Mouse (Mus musculus): Measurements from ENCODE around the gene Cct7. TPM values are rescaled to one million over a fixed set of nuclear protein-coding genes. Genes with fewer than 3 reads are reported as not detected.

Cct7 gene
- polyA plus RNA-seq, 1 experiment from 2014 or later = 603 TPM

DNA sequence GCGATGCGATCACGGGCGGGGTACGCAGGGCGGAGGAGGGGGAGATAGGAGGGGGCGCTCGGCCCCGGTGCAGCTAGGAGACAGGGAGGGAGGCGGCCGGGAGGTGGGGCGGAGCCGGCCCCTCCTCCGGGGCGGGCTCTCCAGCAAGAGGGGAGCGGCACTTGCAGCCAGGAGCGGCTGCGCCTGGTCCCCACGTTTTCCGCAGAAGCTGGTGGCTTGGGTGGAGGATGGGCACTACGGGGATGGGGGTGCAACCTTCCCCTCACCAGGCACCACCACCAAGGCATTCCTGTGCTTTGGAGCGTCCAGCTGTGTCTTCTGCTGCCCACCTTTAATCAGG is 51.6 kb downstream of the Cct7 start, which contains the start of gene Fbxo41:
Fbxo41 (minus strand) TSS at position 84 of the 340 bp plus-strand sequence.
- H3K9ac ChIP-seq (replicated peaks; ENCODE audit: low read depth, low read length) = peak within 1 kb of the TSS; percentile 90
- peak; percentile 91 for ATAC-seq (ENCODE audit: low read depth)
- no peaks in the 10 kb centered on the region for H3K9me3 ChIP-seq (ENCODE audit: control insufficient read depth, low read length)
- 5% methylated on average over 15 of the region's 22 CpGs for WGBS
- peak within 1 kb of the TSS; percentile 74 for H3K4me2 ChIP-seq (ENCODE audit: low read depth, low read length)
- H3K27ac ChIP-seq (ENCODE audit: low read depth, low read length) = peak within 1 kb of the TSS; percentile 80
- H3K27me3 ChIP-seq (ENCODE audit: control insufficient read depth, insufficient read depth, low read length) = no peaks in the 10 kb centered on the region; the same call in 1 of the 2 replicates
- peak within 1 kb of the TSS; percentile 89 for H3K4me3 ChIP-seq (ENCODE audit: low read depth, low read length)
- no peaks in the 10 kb centered on the region for H3K36me3 ChIP-seq (ENCODE audit: control insufficient read depth, insufficient read depth, low read length)
- 0 out of 2 replicates have a peak, but pooled peaks cover 3% of the 10 kb centered on the region for H3K4me1 ChIP-seq (ENCODE audit: control insufficient read depth, insufficient read depth, low read length)

DNA sequence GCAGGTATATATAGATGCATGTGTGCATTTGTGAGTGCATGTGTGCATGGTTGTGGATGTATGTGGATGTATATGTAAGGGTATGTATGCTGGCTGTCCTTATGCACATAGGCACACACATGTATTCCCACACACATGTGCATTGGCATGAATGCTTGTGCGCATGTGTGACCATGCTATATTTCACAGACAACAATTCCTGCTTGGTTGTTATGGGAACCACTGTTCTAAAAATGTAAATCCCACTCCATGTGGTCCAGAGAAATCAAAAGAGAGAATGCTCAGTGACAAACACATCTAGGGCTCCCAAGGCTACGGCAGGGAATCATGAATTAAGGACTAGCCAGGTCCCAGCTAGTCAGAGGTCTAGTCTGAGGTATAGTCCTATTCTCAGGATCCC is 53.6 kb downstream of the Cct7 start:
- H3K27me3 ChIP-seq (ENCODE audit: control insufficient read depth, insufficient read depth, low read length) = no peaks in the 10 kb centered on the region; the same call in 1 of the 2 replicates
- ATAC-seq (ENCODE audit: low read depth) = no peak

DNA sequence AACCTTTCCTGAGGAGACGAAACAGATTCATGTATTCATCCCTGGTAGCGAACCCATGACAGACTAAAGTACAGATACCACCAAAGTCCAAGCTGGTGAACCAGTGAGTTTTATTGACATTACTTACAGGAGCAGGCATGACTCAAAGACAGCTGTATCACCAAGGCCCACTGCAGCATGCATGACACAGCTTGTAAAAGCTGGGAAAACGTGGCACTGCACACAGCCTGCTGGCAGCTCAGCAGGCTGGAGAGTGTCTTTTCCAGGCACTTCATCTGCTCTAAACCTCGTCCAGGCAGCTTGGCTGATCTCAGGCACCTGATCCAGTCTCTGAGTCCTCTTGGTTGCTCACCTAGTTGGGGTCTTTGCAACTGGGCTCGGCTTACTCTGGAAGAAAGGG is 57.3 kb downstream of the Cct7 start:
- Histone ChIP-seq H3K4me1 (ENCODE audit: control insufficient read depth, insufficient read depth, low read length) (peaks cover 13% of the 10 kb centered on the region), H3K27me3 (ENCODE audit: control insufficient read depth, insufficient read depth, low read length) (peaks cover 35% of the 10 kb centered on the region)

More for the DNA sequence above, 53.6 kb downstream of the Cct7 start:
- no peak overlapping the region for H3K27ac ChIP-seq (ENCODE audit: low read depth, low read length)
- no peak overlapping the region for H3K4me2 ChIP-seq (ENCODE audit: low read depth, low read length)
- H3K9me3 ChIP-seq (ENCODE audit: control insufficient read depth, low read length) = no peaks in the 10 kb centered on the region
- WGBS = 41% methylated on average over 2 of the region's 2 CpGs
- no peak overlapping the region for H3K9ac ChIP-seq (replicated peaks; ENCODE audit: low read depth, low read length)
- H3K4me1 ChIP-seq (ENCODE audit: control insufficient read depth, insufficient read depth, low read length) = 0 out of 2 replicates have a peak, but pooled peaks cover 3% of the 10 kb centered on the region
- H3K4me3 ChIP-seq (ENCODE audit: low read depth, low read length) = no peak overlapping the region
- no peaks in the 10 kb centered on the region for H3K36me3 ChIP-seq (ENCODE audit: control insufficient read depth, insufficient read depth, low read length)

DNA sequence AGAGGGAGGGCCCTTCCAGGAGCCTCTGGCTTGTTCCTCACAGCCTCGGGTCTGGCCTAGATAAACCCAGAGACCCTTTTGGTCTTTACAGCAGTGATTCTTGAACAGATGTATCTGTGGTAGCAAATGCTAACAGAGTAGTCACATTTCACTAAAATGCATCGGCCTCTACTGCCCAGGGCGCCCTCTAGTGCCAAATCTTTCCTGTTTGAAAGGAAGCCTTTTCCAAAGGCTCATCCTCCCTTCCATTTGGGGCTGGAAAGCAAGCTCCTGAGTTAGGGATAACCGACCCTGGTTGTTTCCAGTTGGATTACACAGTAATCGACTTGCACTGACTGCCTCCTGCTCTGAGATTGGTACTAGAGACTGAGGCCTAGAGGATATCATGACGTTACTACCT is 59.2 kb downstream of the Cct7 start:
- no peak for ATAC-seq (ENCODE audit: low read depth)
- peaks cover 53% of the 10 kb centered on the region for H3K27me3 ChIP-seq (ENCODE audit: control insufficient read depth, insufficient read depth, low read length)
- H3K27ac ChIP-seq (ENCODE audit: low read depth, low read length) = no peak overlapping the region
- H3K4me1 ChIP-seq (ENCODE audit: control insufficient read depth, insufficient read depth, low read length) = peaks cover 13% of the 10 kb centered on the region
- H3K36me3 ChIP-seq (ENCODE audit: control insufficient read depth, insufficient read depth, low read length) = no peaks in the 10 kb centered on the region
- no peak overlapping the region for H3K4me2 ChIP-seq (ENCODE audit: low read depth, low read length)
- 3% methylated on average over 6 of the region's 6 CpGs for WGBS
- no peaks in the 10 kb centered on the region for H3K9me3 ChIP-seq (ENCODE audit: control insufficient read depth, low read length)
- H3K4me3 ChIP-seq (ENCODE audit: low read depth, low read length) = no peak overlapping the region
- no peak overlapping the region for H3K9ac ChIP-seq (replicated peaks; ENCODE audit: low read depth, low read length)

More for the DNA sequence above, 57.3 kb downstream of the Cct7 start:
- Histone ChIP-seq H3K4me2 (ENCODE audit: low read depth, low read length) (no peak overlapping the region), H3K27ac (ENCODE audit: low read depth, low read length) (no peak overlapping the region), H3K36me3 (ENCODE audit: control insufficient read depth, insufficient read depth, low read length) (no peaks in the 10 kb centered on the region), H3K9ac (replicated peaks; ENCODE audit: low read depth, low read length) (no peak overlapping the region), H3K9me3 (ENCODE audit: control insufficient read depth, low read length) (no peaks in the 10 kb centered on the region), H3K4me3 (ENCODE audit: low read depth, low read length) (no peak overlapping the region)
- 50% methylated on average over 5 of the region's 5 CpGs for WGBS
- ATAC-seq (ENCODE audit: low read depth) = no peak

DNA sequence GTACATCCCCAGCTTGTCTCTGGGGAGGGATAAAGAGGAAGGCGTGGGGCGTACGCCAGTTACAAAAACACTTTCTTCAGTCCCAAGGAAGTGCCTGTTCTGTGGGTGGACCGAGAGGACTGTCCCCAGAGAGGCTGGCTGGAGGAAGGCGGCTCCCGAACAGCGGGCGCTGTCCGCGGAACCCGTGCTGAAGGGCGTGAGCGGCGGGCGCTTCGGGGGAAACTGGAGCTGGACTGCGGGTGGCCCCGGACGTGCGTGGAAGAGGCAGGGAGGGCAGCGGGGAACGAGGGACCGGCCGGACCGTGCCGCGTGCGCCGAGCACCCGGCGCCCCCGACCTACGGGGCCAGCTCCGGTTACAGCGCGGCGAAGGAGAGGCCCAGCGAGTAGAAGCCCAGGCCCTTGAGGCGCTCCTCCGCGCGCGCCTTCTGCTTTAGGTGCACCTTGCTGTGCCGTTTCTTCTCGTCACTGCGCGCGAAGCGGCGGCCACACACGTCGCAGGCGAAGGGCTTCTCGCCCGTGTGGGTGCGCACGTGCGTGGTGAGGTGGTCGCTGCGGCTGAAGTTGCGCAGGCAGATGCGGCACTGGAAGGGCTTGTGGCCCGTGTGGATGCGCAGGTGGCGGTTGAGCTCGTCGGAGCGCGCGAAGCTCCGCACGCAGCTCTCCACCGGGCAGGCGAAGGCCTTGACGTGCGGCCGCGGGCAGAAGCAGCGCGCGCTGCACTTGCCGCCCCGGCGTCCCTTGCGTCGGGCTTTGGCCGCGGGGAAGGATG is 60.2 kb downstream of the Cct7 start:
- Histone ChIP-seq H3K27me3 (ENCODE audit: control insufficient read depth, insufficient read depth, low read length) (peaks cover 59% of the 10 kb centered on the region), H3K9ac (replicated peaks; ENCODE audit: low read depth, low read length) (0 out of 2 replicates have a peak overlapping the region, but pooled peaks have one; percentile 16), H3K36me3 (ENCODE audit: control insufficient read depth, insufficient read depth, low read length) (no peaks in the 10 kb centered on the region), H3K4me1 (ENCODE audit: control insufficient read depth, insufficient read depth, low read length) (peaks cover 13% of the 10 kb centered on the region), H3K9me3 (ENCODE audit: control insufficient read depth, low read length) (no peaks in the 10 kb centered on the region), H3K4me3 (ENCODE audit: low read depth, low read length) (peak overlapping the region; percentile 39), H3K27ac (ENCODE audit: low read depth, low read length) (no peak overlapping the region), H3K4me2 (ENCODE audit: low read depth, low read length) (peak overlapping the region; percentile 48)
- WGBS = under 1% methylated on average over 69 of the region's 88 CpGs
- ATAC-seq (ENCODE audit: low read depth) = 0 out of 2 replicates have a peak, but pooled peaks have one; percentile 11

DNA sequence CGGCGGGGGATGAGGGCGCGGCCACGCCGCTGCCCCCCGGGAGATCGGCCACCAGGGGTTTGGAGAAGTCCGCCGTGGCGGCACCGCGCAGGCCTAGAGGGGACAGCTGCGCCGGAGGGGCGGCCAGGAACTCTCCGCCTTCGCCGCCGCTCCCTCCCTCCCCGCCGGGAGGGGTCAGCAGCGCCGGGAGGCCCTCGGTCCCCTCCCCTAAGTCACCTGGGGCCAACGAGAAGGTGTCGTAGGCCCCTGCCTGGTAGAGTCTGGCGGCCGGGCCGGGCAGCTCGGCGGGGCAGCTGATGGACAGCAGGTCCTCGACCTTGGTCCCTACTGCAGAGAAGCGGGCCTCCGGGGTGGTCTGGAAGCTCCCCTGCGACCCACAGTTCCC is 60.7 kb downstream of the Cct7 start:
- Histone ChIP-seq H3K9ac (replicated peaks; ENCODE audit: low read depth, low read length) (0 out of 2 replicates have a peak overlapping the region, but pooled peaks have one; percentile 16), H3K27ac (ENCODE audit: low read depth, low read length) (no peak overlapping the region)
- 2% methylated on average over 22 of the region's 36 CpGs for WGBS

DNA sequence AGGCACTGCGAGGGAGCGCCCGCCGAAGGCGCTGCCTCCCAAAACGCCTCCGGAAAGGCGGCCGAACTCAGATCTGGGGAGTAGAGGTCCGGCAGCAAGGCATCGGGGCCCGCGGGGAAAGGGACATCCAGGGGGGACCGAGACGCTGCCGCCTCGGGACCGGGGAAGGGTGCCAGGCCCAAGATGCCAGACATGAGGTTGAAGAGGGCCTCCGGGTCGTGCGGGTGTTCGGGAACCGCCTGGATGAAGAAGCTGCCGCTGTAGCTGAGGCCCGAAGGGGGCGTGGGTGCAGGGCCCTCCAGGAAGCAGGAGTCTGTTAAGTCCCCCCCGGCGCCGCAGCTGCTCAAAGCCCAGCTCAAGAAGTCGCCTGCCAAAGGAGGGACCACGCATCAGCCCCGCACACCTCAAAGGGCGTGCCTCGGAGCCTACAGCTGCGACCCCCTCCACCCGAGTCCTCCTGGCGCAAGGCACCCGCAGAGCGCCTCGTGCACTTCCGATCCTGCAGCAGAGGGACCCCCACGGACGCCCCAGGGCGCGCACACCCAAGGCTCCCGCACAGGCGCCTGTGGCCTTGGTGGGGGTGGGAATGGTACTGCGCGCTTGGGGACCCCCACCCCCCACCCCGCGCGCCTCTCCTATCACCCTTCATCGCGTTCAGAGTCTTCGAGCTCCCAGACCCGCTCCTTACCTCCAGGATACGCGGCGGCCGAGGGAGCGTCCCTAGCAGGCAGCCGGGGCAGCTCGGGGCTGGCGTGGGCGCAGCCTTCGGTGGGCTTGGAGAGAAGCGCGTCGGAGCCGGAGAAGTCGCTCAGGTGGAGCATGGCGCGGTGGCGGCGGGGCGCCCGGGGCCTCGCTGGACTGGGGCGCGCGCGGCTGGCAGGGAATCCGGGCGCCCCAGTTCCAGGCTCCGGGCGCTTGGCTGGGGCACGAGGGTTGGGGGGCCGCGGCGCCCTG is 61.5 kb downstream of the Cct7 start:
- peak; percentile 8; the same call in 1 of the 2 replicates for ATAC-seq (ENCODE audit: low read depth)
- H3K9ac ChIP-seq (replicated peaks; ENCODE audit: low read depth, low read length) = peak overlapping the region; percentile 34; the same call in 1 of the 2 replicates

More for the DNA sequence above, 60.7 kb downstream of the Cct7 start:
- H3K36me3 ChIP-seq (ENCODE audit: control insufficient read depth, insufficient read depth, low read length) = no peaks in the 10 kb centered on the region
- no peaks in the 10 kb centered on the region for H3K9me3 ChIP-seq (ENCODE audit: control insufficient read depth, low read length)
- H3K27me3 ChIP-seq (ENCODE audit: control insufficient read depth, insufficient read depth, low read length) = peaks cover 59% of the 10 kb centered on the region
- peak overlapping the region; percentile 39 for H3K4me3 ChIP-seq (ENCODE audit: low read depth, low read length)
- H3K4me1 ChIP-seq (ENCODE audit: control insufficient read depth, insufficient read depth, low read length) = peaks cover 13% of the 10 kb centered on the region
- peak overlapping the region; percentile 48 for H3K4me2 ChIP-seq (ENCODE audit: low read depth, low read length)
- ATAC-seq (ENCODE audit: low read depth) = no peak

DNA sequence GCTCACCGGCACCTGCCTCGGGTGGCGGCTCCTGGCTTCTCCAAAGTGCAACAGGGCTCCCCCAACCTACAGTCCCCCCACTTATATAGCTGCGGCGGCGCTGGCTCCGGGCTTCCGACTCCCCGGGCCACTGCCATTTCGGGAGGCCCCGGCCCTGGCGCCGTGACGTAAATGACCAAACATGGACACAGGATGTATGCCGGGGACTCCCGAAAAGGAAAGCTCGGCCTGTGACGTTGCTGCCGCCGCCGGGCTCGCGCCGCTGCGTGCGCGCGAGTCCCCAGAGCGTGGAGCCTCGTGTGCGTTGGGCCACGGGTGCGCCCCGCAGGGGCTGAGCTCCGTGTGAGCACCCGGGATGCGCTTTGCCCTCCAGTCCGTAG is 62.2 kb downstream of the Cct7 start, which contains the start of gene Egr4:
Egr4 (minus strand) TSS at position 59 of the 380 bp plus-strand sequence.
- peaks cover 59% of the 10 kb centered on the region for H3K27me3 ChIP-seq (ENCODE audit: control insufficient read depth, insufficient read depth, low read length)
- peaks cover 17% of the 10 kb centered on the region for H3K4me1 ChIP-seq (ENCODE audit: control insufficient read depth, insufficient read depth, low read length)
- no peak within 1 kb of the TSS for H3K27ac ChIP-seq (ENCODE audit: low read depth, low read length)
- WGBS = under 1% methylated on average over 32 of the region's 38 CpGs
- H3K4me3 ChIP-seq (ENCODE audit: low read depth, low read length) = peak within 1 kb of the TSS; percentile 39
- peak within 1 kb of the TSS; percentile 34; the same call in 1 of the 2 replicates for H3K9ac ChIP-seq (replicated peaks; ENCODE audit: low read depth, low read length)
- H3K4me2 ChIP-seq (ENCODE audit: low read depth, low read length) = peak within 1 kb of the TSS; percentile 80
- peak; percentile 67; the same call in 1 of the 2 replicates for ATAC-seq (ENCODE audit: low read depth)
- no peaks in the 10 kb centered on the region for H3K36me3 ChIP-seq (ENCODE audit: control insufficient read depth, insufficient read depth, low read length)
- no peaks in the 10 kb centered on the region for H3K9me3 ChIP-seq (ENCODE audit: control insufficient read depth, low read length)

More for the DNA sequence above, 61.5 kb downstream of the Cct7 start:
- Histone ChIP-seq H3K9me3 (ENCODE audit: control insufficient read depth, low read length) (no peaks in the 10 kb centered on the region), H3K4me2 (ENCODE audit: low read depth, low read length) (peak overlapping the region; percentile 80), H3K36me3 (ENCODE audit: control insufficient read depth, insufficient read depth, low read length) (no peaks in the 10 kb centered on the region), H3K27ac (ENCODE audit: low read depth, low read length) (no peak overlapping the region), H3K27me3 (ENCODE audit: control insufficient read depth, insufficient read depth, low read length) (peaks cover 59% of the 10 kb centered on the region), H3K4me1 (ENCODE audit: control insufficient read depth, insufficient read depth, low read length) (peaks cover 14% of the 10 kb centered on the region), H3K4me3 (ENCODE audit: low read depth, low read length) (peak overlapping the region; percentile 39)
- 1% methylated on average over 87 of the region's 90 CpGs for WGBS

Measured in neural tube, embryonic 14.5 days (tissue).